Mouse (Mus musculus): Measurements from ENCODE around the gene Cdc20.

GRCm38 (mm10) chr4:118465697-118466163 is 28.6 kb upstream of the Cdc20 start:
- TF ChIP-seq POLR2A (IDR thresholded peaks at IDR 0.05; ENCODE audit: borderline replicate concordance, insufficient read depth, low read length) (no peak), CTCF (IDR thresholded peaks at IDR 0.05; ENCODE audit: borderline replicate concordance, insufficient read depth, low read depth, low read length) (no peak)
